In genomic region chr1:124045761-124046300, GRCm38 (mm10) we compare ENCODE assay signal across 8 mouse cellular contexts. TPM values are rescaled to one million over a fixed set of nuclear protein-coding genes. Genes with fewer than 3 reads are reported as not detected.
A peak's percentile ranks its signal among the peaks of the same experiment; 100 is the strongest.
DNase-seq lines count a peak whose midpoint lies in the region; ATAC-seq lines count a peak whose summit lies in the region.

No protein-coding gene starts in this region.

- WGBS in heart, embryonic 16.5 days = 1% methylated on average over 43 of the region's 44 CpGs
- WGBS in neural tube, embryonic 11.5 days = under 1% methylated on average over 40 of the region's 44 CpGs

- peak overlapping the region; percentile 75 for H3K4me2 ChIP-seq in heart, embryonic 16.5 days (ENCODE audit: low read depth, low read length)
- peak overlapping the region; percentile 94 for H3K4me2 ChIP-seq in neural tube, embryonic 11.5 days (ENCODE audit: low read depth)

- DNase-seq in heart, adult 8-10 months (ENCODE audit: low spot score) = no peak
- DNase-seq in cerebellum, postnatal 10 days = peak; percentile 70 to 73
- peak; percentile 31 to 34 for DNase-seq in frontal cortex, postnatal 25 days (ENCODE audit: low spot score in 2 of 2)
- DNase-seq in left cerebral cortex, postnatal 10 days (ENCODE audit: extremely low spot score in 1 of 2, low spot score in 2 of 2) = peak; percentile 34 to 71
- DNase-seq in neural tube, embryonic 11.5 days (ENCODE audit: low spot score) = peak; percentile 64
- no peak for DNase-seq in thymus, postnatal 36 days

- H3K27me3 ChIP-seq in heart, embryonic 16.5 days (ENCODE audit: control insufficient read depth, insufficient read depth, low read length) = peaks cover 35% of the 10 kb centered on the region
- peaks cover 25% of the 10 kb centered on the region for H3K27me3 ChIP-seq in neural tube, embryonic 11.5 days (ENCODE audit: control insufficient read depth, insufficient read depth, low read length)

- no peaks in the 10 kb centered on the region for H3K4me1 ChIP-seq in heart, embryonic 16.5 days (ENCODE audit: control insufficient read depth, insufficient read depth, low read length)
- no peaks in the 10 kb centered on the region for H3K4me1 ChIP-seq in neural tube, embryonic 11.5 days (ENCODE audit: control insufficient read depth, insufficient read depth, low read length)

- no peak for ATAC-seq in heart, embryonic 16.5 days (replicated peaks; ENCODE audit: extremely low read depth, insufficient read depth, low FRiP score)
- peak; percentile 72 for ATAC-seq in neural tube, embryonic 11.5 days (ENCODE audit: insufficient read depth, low FRiP score, low TSS enrichment)
- ATAC-seq in megakaryocyte progenitor cell, adult 5-6 weeks (replicated peaks; ENCODE audit: poor library complexity) = no peak

- no peaks in the 10 kb centered on the region for H3K9me3 ChIP-seq in heart, embryonic 16.5 days (replicated peaks; ENCODE audit: control insufficient read depth, low read length)
- no peaks in the 10 kb centered on the region for H3K9me3 ChIP-seq in neural tube, embryonic 11.5 days (ENCODE audit: control insufficient read depth, low read length)

- no peaks in the 10 kb centered on the region for H3K36me3 ChIP-seq in heart, embryonic 16.5 days (ENCODE audit: control insufficient read depth, insufficient read depth)
- no peaks in the 10 kb centered on the region for H3K36me3 ChIP-seq in neural tube, embryonic 11.5 days (ENCODE audit: control insufficient read depth, insufficient read depth, low read length)

- H3K27ac ChIP-seq in heart, embryonic 16.5 days (ENCODE audit: low read length) = no peak overlapping the region
- H3K27ac ChIP-seq in neural tube, embryonic 11.5 days (ENCODE audit: low read depth, low read length) = no peak overlapping the region

- H3K4me3 ChIP-seq in heart, embryonic 16.5 days (ENCODE audit: low read length) = peak overlapping the region; percentile 53
- peak overlapping the region; percentile 53 for H3K4me3 ChIP-seq in neural tube, embryonic 11.5 days (ENCODE audit: low read depth, low read length)

- H3K9ac ChIP-seq in heart, embryonic 16.5 days (ENCODE audit: low read length) = no peak overlapping the region
- peak overlapping the region; percentile 41 for H3K9ac ChIP-seq in neural tube, embryonic 11.5 days (ENCODE audit: low read length)

- intact Hi-C loops in left cerebral cortex, postnatal 10 days (cut with DNase I) = no loop called here

RNA-seq across cellular contexts. Expression of gene Dpp10, which starts 0.5 kb away (rescaled TPM):
- 0.15 and 0.76 TPM in 2 replicates for polyA plus RNA-seq in heart, embryonic 16.5 days (2015; fragmentation: Nextera tagmentation; extraction: Ambion mirVana)
- total RNA-seq in heart, adult 8-10 months (2022) = under 1 TPM in 2 of 4 experiments, not detected in 2; 0.03 TPM
- 100 to 1,000 TPM; 102 to 117 TPM for total RNA-seq in left cerebral cortex, postnatal 10 days (2021)
- polyA plus RNA-seq in neural tube, embryonic 11.5 days (2014; fragmentation: Nextera tagmentation; extraction: Ambion mirVana) = 0.70 and 1.1 TPM in 2 replicates
- total RNA-seq in megakaryocyte progenitor cell, adult 5-6 weeks (2015) = not detected in 2 replicates
- not detected in 2 replicates for total RNA-seq in megakaryocyte progenitor cell, adult 5-6 weeks (2017)

Comparison
In these comparisons a context has a peak if more than half of its experiments do, and no peak if none do; other contexts are left out.
1. DNase-seq: peak in cerebellum, postnatal 10 days (2 of 2), frontal cortex, postnatal 25 days (2 of 2), left cerebral cortex, postnatal 10 days (2 of 2) and neural tube, embryonic 11.5 days (single experiment); none in heart, adult 8-10 months (single experiment) and thymus, postnatal 36 days (0 of 2).
2. RNA of gene Dpp10, which starts 0.5 kb away (total RNA-seq): 102 to 117 TPM in left cerebral cortex, postnatal 10 days; 0.03 TPM in heart, adult 8-10 months and not detected in megakaryocyte progenitor cell, adult 5-6 weeks; every median in the first group is over 10 times any median in the second.